Mouse (Mus musculus) forebrain, embryonic 16.5 days (tissue): ENCODE results near the gene 6430531B16Rik. TPM values are rescaled to one million over a fixed set of nuclear protein-coding genes. Genes with fewer than 3 reads are reported as not detected.

Experiments used
- ATAC-seq: fragments of 200-750 bp; cut with Nextera tagmentation; 2 replicates; pipeline ENCODE4 v1.8.0; 2017; ENCODE audit warnings: mild to moderate bottlenecking, moderate library complexity
- H3K27ac ChIP-seq: fragments of 300-500 bp; sonication (generic); 2 replicates; pipeline ENCODE4 v1.5.1; 2014; ENCODE audit warnings: low read length, control low read depth
- H3K27me3 ChIP-seq: fragments of 300-500 bp; sonication (generic); replicated peaks from 2 replicates; pipeline ENCODE4 v1.6.1; 2014; ENCODE audit warnings: low read length; ENCODE audit not compliant: control insufficient read depth, insufficient read depth
- H3K36me3 ChIP-seq: fragments of 300-500 bp; sonication (generic); 2 replicates; pipeline ENCODE4 v1.6.1; 2014; ENCODE audit not compliant: control insufficient read depth, insufficient read depth
- H3K4me1 ChIP-seq: fragments of 300-500 bp; sonication (generic); replicated peaks from 2 replicates; pipeline ENCODE4 v1.6.1; 2014; ENCODE audit warnings: low read length; ENCODE audit not compliant: control insufficient read depth, insufficient read depth
- H3K4me2 ChIP-seq: fragments of 300-500 bp; sonication (generic); 2 replicates; pipeline ENCODE4 v1.6.1; 2014; ENCODE audit warnings: mild to moderate bottlenecking, low read length, control low read depth
- H3K4me3 ChIP-seq: fragments of 300-500 bp; sonication (generic); replicated peaks from 2 replicates; pipeline ENCODE4 v1.5.1; 2014; ENCODE audit warnings: mild to moderate bottlenecking, low read length, control low read depth
- H3K9ac ChIP-seq: fragments of 300-500 bp; sonication (generic); replicated peaks from 2 replicates; pipeline ENCODE4 v1.6.1; 2014; ENCODE audit warnings: low read depth, low read length, control low read depth
- H3K9me3 ChIP-seq: fragments of 300-500 bp; sonication (generic); 2 replicates; pipeline ENCODE4 v1.6.1; 2016; ENCODE audit warnings: low read length; ENCODE audit not compliant: control insufficient read depth
- WGBS: fragments of 180-500 bp; shearing (Covaris S2); extraction: QIAGEN DNeasy Blood & Tissue Kit; methylation state at CpG from one replicate; pipeline ENCODE4 v1.1.7; 2014; 5-methylcytosine and 5-hydroxymethylcytosine counted together
- polyA plus RNA-seq: library from polyadenylated mRNA; unstranded; fragments of >200 nt; fragmentation: Nextera tagmentation; extraction: Ambion mirVana; gene quantifications from 2 replicates; pipeline ENCODE4 v1.2.1, GENCODE M21; 2015

The 6430531B16Rik gene
- polyA plus RNA-seq, 1 experiment from 2014 or later = 0.87 TPM

- ATAC-seq = no peak
- no peak overlapping the region for H3K4me3 ChIP-seq
- no peak overlapping the region for H3K4me2 ChIP-seq
- H3K27ac ChIP-seq = no peak overlapping the region
- 28% methylated on average over 5 of the region's 5 CpGs for WGBS
- peaks cover 22% of the 10 kb centered on the region for H3K4me1 ChIP-seq
- H3K27me3 ChIP-seq = peaks cover 65% of the 10 kb centered on the region
- no peak overlapping the region for H3K9ac ChIP-seq
- H3K9me3 ChIP-seq = no peaks in the 10 kb centered on the region
- no peaks in the 10 kb centered on the region for H3K36me3 ChIP-seq
Observed at GRCm38 (mm10) chr7:139946032-139946431, 32.5 kb downstream of the 6430531B16Rik start.

GRCm38 (mm10) chr7:139945516-139945915 is 33.0 kb downstream of the 6430531B16Rik start:
- H3K9me3 ChIP-seq = no peaks in the 10 kb centered on the region
- H3K4me2 ChIP-seq = no peak overlapping the region
- WGBS = 14% methylated on average over 5 of the region's 5 CpGs
- H3K27ac ChIP-seq = no peak overlapping the region
- H3K4me3 ChIP-seq = no peak overlapping the region
- peaks cover 66% of the 10 kb centered on the region for H3K27me3 ChIP-seq
- peaks cover 17% of the 10 kb centered on the region for H3K4me1 ChIP-seq
- H3K9ac ChIP-seq = no peak overlapping the region
- no peak for ATAC-seq
- no peaks in the 10 kb centered on the region for H3K36me3 ChIP-seq

DNA sequence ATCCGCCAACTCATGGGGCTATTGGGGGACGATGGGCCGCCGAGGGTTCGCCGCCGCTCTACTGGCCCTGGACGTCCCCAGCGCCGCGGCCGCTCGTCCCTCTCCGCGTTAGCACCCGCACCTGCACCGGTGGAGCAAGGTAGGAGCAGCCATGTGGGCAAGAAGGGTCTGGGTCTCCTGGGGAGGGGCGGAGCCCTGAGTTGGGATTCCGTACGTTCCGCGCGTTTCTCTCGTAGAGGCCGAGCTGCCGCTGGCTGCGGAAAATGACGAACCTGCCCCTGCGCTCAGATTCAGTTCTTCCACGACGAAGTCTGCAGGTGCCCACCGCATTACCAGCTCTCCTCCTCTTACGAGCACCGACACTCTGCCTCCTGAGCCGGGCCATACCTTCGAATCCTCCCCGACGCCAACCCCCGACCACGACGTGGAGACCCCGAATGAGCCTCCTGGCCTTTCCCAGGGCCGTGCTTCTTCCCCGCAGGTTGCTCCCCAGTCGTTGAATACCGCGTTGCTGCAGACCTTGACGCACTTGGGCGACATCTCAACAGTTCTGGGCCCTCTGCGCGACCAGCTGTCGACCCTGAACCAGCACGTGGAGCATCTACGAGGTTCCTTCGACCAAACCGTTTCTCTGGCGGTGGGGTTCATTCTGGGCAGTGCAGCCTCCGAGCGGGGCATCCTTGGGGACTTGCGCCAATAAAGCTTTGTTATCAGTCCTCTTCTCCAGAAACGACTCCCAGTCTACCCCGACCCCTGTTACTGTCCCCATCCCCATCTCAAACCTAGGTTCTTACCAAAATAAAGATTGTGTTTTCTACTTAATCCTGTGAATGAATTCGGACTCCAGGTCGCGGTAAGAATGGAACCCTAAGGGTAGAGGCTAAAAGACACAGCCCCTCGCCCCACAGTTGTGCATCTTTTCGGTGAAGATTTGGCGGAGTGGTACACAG is 34.0 kb downstream of the 6430531B16Rik start:
- peaks cover 9% of the 10 kb centered on the region for H3K4me1 ChIP-seq
- H3K4me2 ChIP-seq = peak overlapping the region; percentile 52
- peaks cover 61% of the 10 kb centered on the region for H3K27me3 ChIP-seq
- ATAC-seq = no peak
- no peaks in the 10 kb centered on the region for H3K9me3 ChIP-seq
- H3K27ac ChIP-seq = no peak overlapping the region
- peak overlapping the region; percentile 35 for H3K4me3 ChIP-seq
- H3K9ac ChIP-seq = peak overlapping the region; percentile 22; the same call in 1 of the 2 replicates
- no peaks in the 10 kb centered on the region for H3K36me3 ChIP-seq
- 3% methylated on average over 68 of the region's 68 CpGs for WGBS

DNA sequence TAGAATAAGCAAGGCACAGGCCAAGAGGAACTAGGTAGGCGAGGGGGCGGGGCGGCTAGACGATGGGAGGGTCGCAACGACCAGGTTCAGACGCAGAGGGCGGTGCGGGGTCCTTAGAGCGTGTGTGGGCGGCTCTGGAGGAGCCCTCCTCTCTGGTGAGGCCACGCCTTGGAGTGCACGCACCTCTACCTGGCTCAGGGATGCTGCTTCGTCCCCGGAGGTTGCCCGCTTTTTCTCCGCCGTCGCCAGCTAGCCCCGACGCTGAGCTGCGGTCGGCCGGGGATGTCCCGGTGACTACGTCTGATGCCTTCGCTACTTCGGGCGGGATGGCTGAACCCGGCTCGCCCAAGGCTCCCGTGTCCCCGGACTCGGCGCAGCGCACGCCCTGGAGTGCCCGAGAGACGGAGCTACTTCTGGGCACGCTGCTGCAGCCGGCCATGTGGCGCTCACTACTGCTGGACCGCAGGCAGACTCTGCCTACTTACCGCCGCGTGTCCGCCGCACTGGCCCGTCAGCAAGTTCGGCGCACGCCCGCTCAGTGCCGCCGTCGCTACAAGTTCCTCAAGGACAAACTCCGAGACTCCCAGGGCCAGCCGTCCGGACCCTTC is 34.8 kb downstream of the 6430531B16Rik start, which contains the start of gene Utf1:
TSS of gene Utf1 (plus strand) at position 116 of the 608 bp plus-strand sequence.
- Histone ChIP-seq H3K4me2 (peak within 1 kb of the TSS; percentile 52), H3K4me1 (peaks cover 9% of the 10 kb centered on the region), H3K36me3 (no peaks in the 10 kb centered on the region), H3K9me3 (no peaks in the 10 kb centered on the region), H3K27me3 (peaks cover 56% of the 10 kb centered on the region), H3K4me3 (peak within 1 kb of the TSS; percentile 35), H3K9ac (peak within 1 kb of the TSS; percentile 22; the same call in 1 of the 2 replicates), H3K27ac (no peak within 1 kb of the TSS)
- WGBS = 1% methylated on average over 59 of the region's 59 CpGs
- no peak; the same call in 1 of the 2 replicates for ATAC-seq

DNA sequence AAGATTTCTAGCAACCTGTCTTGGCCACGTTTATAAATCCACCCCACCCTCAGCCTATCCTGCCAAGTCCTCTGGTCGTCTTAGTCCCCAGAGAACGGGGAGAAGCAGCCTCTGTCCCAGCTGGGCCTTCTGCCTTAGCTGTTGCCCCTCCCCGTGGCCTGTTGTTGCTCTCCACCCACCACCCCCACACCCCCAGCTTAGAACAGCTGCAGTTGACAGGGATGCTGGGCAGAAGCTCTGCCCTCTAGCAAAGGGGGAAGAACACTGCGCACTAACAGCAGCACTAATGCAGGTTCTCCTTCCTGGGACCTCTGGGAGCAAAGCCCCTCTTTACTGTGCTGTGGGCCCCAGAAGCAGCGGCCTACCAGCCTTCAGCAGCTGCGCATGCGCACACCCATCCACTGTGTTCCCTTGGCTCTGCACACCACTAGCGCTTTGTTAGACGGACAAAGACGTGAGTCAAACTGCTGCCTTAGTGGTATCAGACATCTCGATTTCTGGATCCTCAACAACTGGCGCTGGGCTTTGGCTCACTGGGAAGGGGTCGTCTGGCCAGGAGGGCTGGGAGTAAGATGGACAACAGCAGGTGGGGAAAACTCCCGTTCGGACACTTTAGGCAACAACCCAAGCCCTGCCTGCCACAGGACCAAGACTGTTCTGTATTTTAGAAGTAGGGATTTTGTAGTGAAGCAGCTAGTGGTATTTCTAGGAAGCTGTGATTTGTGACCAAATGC is 37.9 kb downstream of the 6430531B16Rik start:
- H3K4me3 ChIP-seq = no peak overlapping the region
- no peak overlapping the region for H3K4me2 ChIP-seq
- no peaks in the 10 kb centered on the region for H3K9me3 ChIP-seq
- peaks cover 9% of the 10 kb centered on the region for H3K4me1 ChIP-seq
- no peak for ATAC-seq
- WGBS = 60% methylated on average over 16 of the region's 16 CpGs
- peaks cover 42% of the 10 kb centered on the region for H3K27me3 ChIP-seq
- H3K36me3 ChIP-seq = no peaks in the 10 kb centered on the region
- no peak overlapping the region for H3K27ac ChIP-seq
- H3K9ac ChIP-seq = no peak overlapping the region

DNA sequence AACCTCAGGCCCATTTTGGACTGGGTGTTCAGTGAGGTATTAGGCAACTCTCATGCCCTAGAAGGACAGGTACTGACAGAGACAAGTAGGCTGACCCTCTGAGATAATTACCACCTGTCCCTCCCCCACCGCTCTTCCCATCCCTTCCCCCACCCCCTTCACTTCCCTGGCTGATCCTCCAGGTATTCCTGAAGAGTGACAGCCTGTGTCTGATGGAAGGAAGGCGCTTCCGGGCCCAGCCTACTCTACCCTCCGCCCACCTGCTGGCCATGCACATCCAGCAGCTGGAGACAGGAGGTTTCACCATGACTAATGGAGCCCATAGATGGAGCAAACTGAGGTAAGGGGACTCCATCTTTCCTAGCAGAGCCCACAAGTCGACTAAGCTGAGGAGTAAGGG is 40.7 kb downstream of the 6430531B16Rik start:
- Histone ChIP-seq H3K27ac (no peak overlapping the region), H3K9ac (no peak overlapping the region), H3K9me3 (no peaks in the 10 kb centered on the region), H3K36me3 (no peaks in the 10 kb centered on the region), H3K4me3 (no peak overlapping the region), H3K4me1 (no peaks in the 10 kb centered on the region), H3K4me2 (no peak overlapping the region), H3K27me3 (peaks cover 21% of the 10 kb centered on the region)
- 74% methylated on average over 4 of the region's 5 CpGs for WGBS
- ATAC-seq = no peak

GRCm38 (mm10) chr7:139937138-139937537 is 41.4 kb downstream of the 6430531B16Rik start:
- ATAC-seq = no peak
- WGBS = 87% methylated on average over 3 of the region's 3 CpGs

GRCm38 (mm10) chr7:139936705-139937104 is 41.9 kb downstream of the 6430531B16Rik start:
- no peak for ATAC-seq
- H3K27me3 ChIP-seq = peaks cover 11% of the 10 kb centered on the region; the same call in 1 of the 2 replicates
- no peak overlapping the region for H3K9ac ChIP-seq
- H3K4me1 ChIP-seq = no peaks in the 10 kb centered on the region
- H3K36me3 ChIP-seq = no peaks in the 10 kb centered on the region
- H3K4me2 ChIP-seq = no peak overlapping the region
- H3K4me3 ChIP-seq = no peak overlapping the region
- no peak overlapping the region for H3K27ac ChIP-seq
- H3K9me3 ChIP-seq = no peaks in the 10 kb centered on the region
- 84% methylated on average over 10 of the region's 10 CpGs for WGBS

More at GRCm38 (mm10) chr7:139937138-139937537, 41.4 kb downstream of the 6430531B16Rik start:
- Histone ChIP-seq H3K4me2 (no peak overlapping the region), H3K27me3 (peaks cover 14% of the 10 kb centered on the region), H3K36me3 (no peaks in the 10 kb centered on the region), H3K9me3 (no peaks in the 10 kb centered on the region), H3K4me1 (no peaks in the 10 kb centered on the region), H3K27ac (no peak overlapping the region), H3K9ac (no peak overlapping the region), H3K4me3 (no peak overlapping the region)

GRCm38 (mm10) chr7:139930732-139931131 is 47.8 kb downstream of the 6430531B16Rik start:
- H3K9ac ChIP-seq = no peak overlapping the region
- H3K27me3 ChIP-seq = no peaks in the 10 kb centered on the region
- no peaks in the 10 kb centered on the region for H3K9me3 ChIP-seq
- H3K4me1 ChIP-seq = no peaks in the 10 kb centered on the region
- ATAC-seq = no peak; the same call in 1 of the 2 replicates
- H3K27ac ChIP-seq = no peak overlapping the region
- H3K36me3 ChIP-seq = no peaks in the 10 kb centered on the region
- WGBS = 12% methylated on average over 11 of the region's 11 CpGs
- no peak overlapping the region for H3K4me3 ChIP-seq
- H3K4me2 ChIP-seq = no peak overlapping the region
